8 mouse cellular contexts compared by ENCODE assay signal in the genomic region with DNA sequence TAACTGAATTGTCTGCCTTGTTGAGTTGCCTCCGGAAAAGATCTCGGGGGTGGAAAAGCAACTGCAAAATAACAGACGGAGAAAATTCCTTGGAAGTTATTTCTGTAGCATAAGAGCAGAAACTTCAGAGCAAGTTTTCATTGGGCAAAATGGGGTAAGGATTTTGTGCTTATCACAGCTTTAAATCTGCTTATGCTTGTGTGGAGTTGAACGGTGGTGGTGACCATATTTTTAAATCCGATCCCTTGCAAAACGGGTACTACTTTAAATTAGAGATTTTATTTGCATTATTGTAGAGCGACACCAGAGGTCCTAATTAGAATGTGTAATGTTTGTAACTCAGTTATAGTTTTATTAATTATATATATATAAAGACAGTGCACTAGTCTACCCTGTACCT. TPM values are rescaled to one million over a fixed set of nuclear protein-coding genes. Genes with fewer than 3 reads are reported as not detected.
DNase-seq lines count a peak whose midpoint lies in the region; ATAC-seq lines count a peak whose summit lies in the region.

No protein-coding gene starts in this region.

- no peak overlapping the region for H3K27ac ChIP-seq in kidney, embryonic 16.5 days (ENCODE audit: low read length)
- no peak overlapping the region for H3K27ac ChIP-seq in intestine, embryonic 16.5 days (ENCODE audit: low read length)
- peak overlapping the region; percentile 100; the same call in 1 of the 2 replicates for H3K27ac ChIP-seq in neural tube, embryonic 15.5 days (replicated peaks)

- ATAC-seq in kidney, embryonic 16.5 days (ENCODE audit: low FRiP score, low TSS enrichment) = no peak
- ATAC-seq in intestine, embryonic 16.5 days = no peak
- ATAC-seq in neural tube, embryonic 15.5 days (ENCODE audit: low FRiP score) = no peak
- no peak for ATAC-seq in cerebellum, adult (ENCODE audit: insufficient number of reproducible peaks, low FRiP score, low TSS enrichment)

- peaks cover 28% of the 10 kb centered on the region for H3K4me1 ChIP-seq in kidney, embryonic 16.5 days (ENCODE audit: insufficient read depth, low read length)
- peaks cover 10% of the 10 kb centered on the region for H3K4me1 ChIP-seq in intestine, embryonic 16.5 days (ENCODE audit: control insufficient read depth, insufficient read depth, low read length)
- peaks cover 30% of the 10 kb centered on the region for H3K4me1 ChIP-seq in neural tube, embryonic 15.5 days

- H3K4me3 ChIP-seq in kidney, embryonic 16.5 days (ENCODE audit: low read length) = peak overlapping the region; percentile 87
- H3K4me3 ChIP-seq in intestine, embryonic 16.5 days (ENCODE audit: low read length) = peak overlapping the region; percentile 81
- H3K4me3 ChIP-seq in neural tube, embryonic 15.5 days (replicated peaks) = peak overlapping the region; percentile 91

- peak overlapping the region; percentile 85 for H3K4me2 ChIP-seq in kidney, embryonic 16.5 days (replicated peaks; ENCODE audit: low read depth, low read length)
- peak overlapping the region; percentile 74 for H3K4me2 ChIP-seq in intestine, embryonic 16.5 days (ENCODE audit: low read depth, low read length)
- peak overlapping the region; percentile 77 for H3K4me2 ChIP-seq in neural tube, embryonic 15.5 days

- no peak for DNase-seq in kidney, postnatal 14 days
- peak; percentile 34 for DNase-seq in c-Kit-positive CD71-positive TER-119-positive erythroid progenitor cells, embryonic 14.5 days (ENCODE audit: low spot score)
- no peak for DNase-seq in gastrocnemius, postnatal 25 days
- no peak for DNase-seq in cerebellum, adult 8-10 months

- H3K9me3 ChIP-seq in kidney, embryonic 16.5 days (ENCODE audit: low read length) = no peaks in the 10 kb centered on the region
- H3K9me3 ChIP-seq in intestine, embryonic 16.5 days (ENCODE audit: control insufficient read depth, low read length) = no peaks in the 10 kb centered on the region
- H3K9me3 ChIP-seq in neural tube, embryonic 15.5 days (replicated peaks) = no peaks in the 10 kb centered on the region

- no peaks in the 10 kb centered on the region for H3K27me3 ChIP-seq in kidney, embryonic 16.5 days (ENCODE audit: insufficient read depth, low read length)
- no peaks in the 10 kb centered on the region for H3K27me3 ChIP-seq in intestine, embryonic 16.5 days (replicated peaks; ENCODE audit: control insufficient read depth, insufficient read depth, low read length)
- no peaks in the 10 kb centered on the region for H3K27me3 ChIP-seq in neural tube, embryonic 15.5 days (replicated peaks)

- peak overlapping the region; percentile 95 for H3K9ac ChIP-seq in kidney, embryonic 16.5 days (replicated peaks; ENCODE audit: low read length)
- peak overlapping the region; percentile 87; the same call in 1 of the 2 replicates for H3K9ac ChIP-seq in intestine, embryonic 16.5 days (ENCODE audit: low read depth, low read length)
- H3K9ac ChIP-seq in neural tube, embryonic 15.5 days (replicated peaks) = peak overlapping the region; percentile 90

- no peaks in the 10 kb centered on the region for H3K36me3 ChIP-seq in kidney, embryonic 16.5 days (ENCODE audit: insufficient read depth, low read length)
- no peaks in the 10 kb centered on the region for H3K36me3 ChIP-seq in intestine, embryonic 16.5 days (ENCODE audit: control insufficient read depth, insufficient read depth, low read length)
- H3K36me3 ChIP-seq in neural tube, embryonic 15.5 days = no peaks in the 10 kb centered on the region

- WGBS in kidney, embryonic 16.5 days = 8% methylated on average over 7 of the region's 7 CpGs
- WGBS in intestine, embryonic 16.5 days = 5% methylated on average over 7 of the region's 7 CpGs
- WGBS in neural tube, embryonic 15.5 days = 7% methylated on average over 7 of the region's 7 CpGs

RNA-seq across cellular contexts. Expression of gene Homer1, which starts 5.7 kb away (rescaled TPM):
- polyA plus RNA-seq in kidney, embryonic 16.5 days (2015; fragmentation: Nextera tagmentation; extraction: Ambion mirVana) = 3.2 and 4.5 TPM in 2 replicates
- polyA plus RNA-seq in intestine, embryonic 16.5 days (2015; fragmentation: Nextera tagmentation; extraction: Ambion mirVana) = 2.7 and 3.0 TPM in 2 replicates
- 11.7 and 13.9 TPM in 2 replicates for polyA plus RNA-seq in neural tube, embryonic 15.5 days (2015; fragmentation: Nextera tagmentation; extraction: Ambion mirVana)
- total RNA-seq in gastrocnemius, postnatal 25 days (2021) = 10 to 100 TPM; 65.7 to 92.3 TPM
